Mouse (Mus musculus): ENCODE data around the gene Os9. TPM values are rescaled to one million over a fixed set of nuclear protein-coding genes. Genes with fewer than 3 reads are reported as not detected.

Gene Os9
- total and polyA plus RNA-seq, 3 experiments: 42.4 to 60.4 TPM; not detected in 1

DNA sequence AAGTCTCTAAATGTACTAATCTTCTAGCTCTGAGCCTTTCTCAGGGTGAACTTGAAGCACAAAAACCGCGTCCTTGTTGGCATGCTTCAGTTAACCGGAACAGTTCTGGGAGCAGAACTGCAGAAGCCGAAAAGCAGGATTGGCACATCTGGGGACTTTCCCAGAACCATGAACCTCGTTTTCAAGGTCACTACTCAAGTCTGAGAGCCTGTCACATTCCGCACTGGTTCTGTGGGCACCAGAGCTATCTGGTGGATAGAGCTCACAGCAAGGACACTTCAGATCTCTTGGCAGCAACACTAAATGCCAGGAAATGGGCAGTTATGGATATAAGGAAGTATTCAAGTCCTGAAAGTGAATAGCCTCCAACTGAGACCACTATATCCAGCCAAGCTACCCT is 26.2 kb upstream of the Os9 start:
- H3K9ac ChIP-seq (ENCODE audit: control insufficient read depth, low read depth, low read length, poor library complexity, severe bottlenecking): no peak overlapping the region
- H3K36me3 ChIP-seq (ENCODE audit: control insufficient read depth in 1 of 2, insufficient read depth in 2 of 2, low read length in 2 of 2): no peaks in the 10 kb centered on the region
- H3K4me3 ChIP-seq (ENCODE audit: control insufficient read depth in 1 of 2, insufficient read depth in 1 of 2, low read depth in 2 of 2, low read length in 2 of 2): no peak overlapping the region
- no peak for DNase-seq (ENCODE audit: low read depth, low spot score)
- H3K9me3 ChIP-seq (replicated peaks; ENCODE audit: insufficient read depth, low read length): no peaks in the 10 kb centered on the region
- H3K27me3 ChIP-seq (ENCODE audit: control insufficient read depth in 1 of 2, insufficient read depth in 2 of 2, low read length in 2 of 2): no peaks in the 10 kb centered on the region
- TF ChIP-seq MAFK (IDR thresholded peaks at IDR 0.05; ENCODE audit: borderline replicate concordance, low read depth, low read length): no peak
- no peak for TF ChIP-seq POLR2A (IDR thresholded peaks at IDR 0.05; ENCODE audit: control insufficient read depth in 1 of 2, insufficient read depth in 1 of 2, low read depth in 1 of 2, low read length in 2 of 2, poor library complexity in 1 of 2)
- TF ChIP-seq SMC3 (IDR thresholded peaks at IDR 0.05; ENCODE audit: low read depth, low read length): no peak
- TF ChIP-seq MXI1 (IDR thresholded peaks at IDR 0.05; ENCODE audit: low read depth, low read length): no peak
- no peak for TF ChIP-seq ELF1 (IDR thresholded peaks at IDR 0.05; ENCODE audit: low read depth, low read length)
- TF ChIP-seq NELFE (IDR thresholded peaks at IDR 0.05; ENCODE audit: low read depth, low read length): no peak
- no peak for TF ChIP-seq UBTF (IDR thresholded peaks at IDR 0.05; ENCODE audit: borderline replicate concordance, insufficient read depth, low read depth, low read length)
- no peak for TF ChIP-seq TBP (IDR thresholded peaks at IDR 0.05; ENCODE audit: low read depth, low read length)
- no peak for TF ChIP-seq ZMIZ1 (IDR thresholded peaks at IDR 0.05; ENCODE audit: low read depth, low read length)
- TF ChIP-seq POLR2AphosphoS5 (IDR thresholded peaks at IDR 0.05; ENCODE audit: borderline replicate concordance, low read depth, low read length): no peak
- TF ChIP-seq SIN3A (IDR thresholded peaks at IDR 0.05; ENCODE audit: low read length): no peak
- no peak for TF ChIP-seq MEF2A (IDR thresholded peaks at IDR 0.05; ENCODE audit: extremely low read depth, insufficient replicate concordance, low read depth, low read length, poor library complexity, severe bottlenecking)
- no peak for TF ChIP-seq POLR2AphosphoS2 (IDR thresholded peaks at IDR 0.05; ENCODE audit: low read length)
- no peaks in the 10 kb centered on the region for H3K4me1 ChIP-seq (ENCODE audit: control insufficient read depth in 1 of 2, insufficient read depth in 2 of 2, low read length in 2 of 2)
- H3K27ac ChIP-seq (ENCODE audit: control insufficient read depth, low read depth, low read length): no peak overlapping the region
- H3K79me2 ChIP-seq (ENCODE audit: control insufficient read depth, insufficient read depth, low read length, poor library complexity): no peaks in the 10 kb centered on the region

DNA sequence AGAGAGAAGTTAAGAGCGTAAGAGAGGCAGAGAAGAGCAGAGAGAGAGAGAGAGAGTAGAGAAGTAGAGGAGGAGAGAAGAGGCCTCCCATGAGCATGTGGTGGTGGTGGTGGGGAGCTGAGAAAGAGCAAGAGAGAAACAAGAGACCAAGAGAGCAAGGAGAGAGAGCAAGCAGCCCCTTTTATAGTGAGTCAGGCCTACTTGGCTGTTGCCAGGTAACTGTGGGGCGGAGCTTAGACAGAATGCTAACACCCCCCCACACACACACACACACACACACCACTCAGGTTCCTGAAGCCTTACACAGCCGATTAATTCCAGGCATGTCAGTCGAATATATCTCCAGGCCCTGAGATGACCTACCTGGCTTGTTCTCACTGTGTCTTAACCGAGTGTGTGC is 24.4 kb upstream of the Os9 start:
- H3K36me3 ChIP-seq (ENCODE audit: control insufficient read depth in 1 of 2, insufficient read depth in 2 of 2, low read length in 2 of 2): no peaks in the 10 kb centered on the region
- TF ChIP-seq CHD2 (IDR thresholded peaks at IDR 0.05; ENCODE audit: low read length): no peak
- TF ChIP-seq CTCF (IDR thresholded peaks at IDR 0.05 in 2 of 3, conservative IDR thresholded peaks at IDR 0.05 in 1 of 3; ENCODE audit: control insufficient read depth in 1 of 3, insufficient read depth in 1 of 3, low read depth in 2 of 3, low read length in 3 of 3, poor library complexity in 1 of 3, severe bottlenecking in 1 of 3): no peak
- no peaks in the 10 kb centered on the region for H3K27me3 ChIP-seq (ENCODE audit: control insufficient read depth in 1 of 2, insufficient read depth in 2 of 2, low read length in 2 of 2)
- no peak overlapping the region for H3K27ac ChIP-seq (ENCODE audit: control insufficient read depth, low read depth, low read length)
- no peaks in the 10 kb centered on the region for H3K4me1 ChIP-seq (ENCODE audit: control insufficient read depth in 1 of 2, insufficient read depth in 2 of 2, low read length in 2 of 2)
- H3K9ac ChIP-seq (ENCODE audit: control insufficient read depth, low read depth, low read length, poor library complexity, severe bottlenecking): no peak overlapping the region
- H3K79me2 ChIP-seq (ENCODE audit: control insufficient read depth, insufficient read depth, low read length, poor library complexity): no peaks in the 10 kb centered on the region
- no peak for DNase-seq (ENCODE audit: low read depth, low spot score)
- H3K4me3 ChIP-seq (ENCODE audit: control insufficient read depth in 1 of 2, insufficient read depth in 1 of 2, low read depth in 2 of 2, low read length in 2 of 2): no peak overlapping the region
- no peaks in the 10 kb centered on the region for H3K9me3 ChIP-seq (replicated peaks; ENCODE audit: insufficient read depth, low read length)

DNA sequence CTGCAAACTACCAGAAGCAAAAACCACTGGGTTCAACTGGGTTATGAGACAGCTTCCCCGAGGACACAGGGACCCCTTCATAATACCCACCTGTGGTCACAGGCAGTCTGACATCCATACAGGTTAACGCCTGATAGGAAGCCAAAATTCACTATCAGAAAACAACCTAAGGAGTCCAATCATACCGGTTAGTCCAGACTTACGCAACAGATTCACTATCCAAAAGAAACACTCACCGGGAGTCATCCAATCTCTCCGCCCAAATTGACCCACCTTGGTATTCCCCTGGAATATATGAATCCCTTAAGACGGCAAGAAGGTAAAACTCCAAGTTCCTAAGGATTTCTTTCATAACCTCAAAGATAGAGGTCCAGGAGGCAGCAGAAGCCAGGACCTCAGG is 23.6 kb upstream of the Os9 start:
- Histone ChIP-seq H3K27me3 (ENCODE audit: control insufficient read depth in 1 of 2, insufficient read depth in 2 of 2, low read length in 2 of 2) (no peaks in the 10 kb centered on the region), H3K4me3 (ENCODE audit: control insufficient read depth in 1 of 2, insufficient read depth in 1 of 2, low read depth in 2 of 2, low read length in 2 of 2) (no peak overlapping the region), H3K27ac (ENCODE audit: control insufficient read depth, low read depth, low read length) (no peak overlapping the region), H3K36me3 (ENCODE audit: control insufficient read depth in 1 of 2, insufficient read depth in 2 of 2, low read length in 2 of 2) (no peaks in the 10 kb centered on the region), H3K9me3 (replicated peaks; ENCODE audit: insufficient read depth, low read length) (no peaks in the 10 kb centered on the region), H3K79me2 (ENCODE audit: control insufficient read depth, insufficient read depth, low read length, poor library complexity) (no peaks in the 10 kb centered on the region), H3K4me1 (ENCODE audit: control insufficient read depth in 1 of 2, insufficient read depth in 2 of 2, low read length in 2 of 2) (no peaks in the 10 kb centered on the region), H3K9ac (ENCODE audit: control insufficient read depth, low read depth, low read length, poor library complexity, severe bottlenecking) (no peak overlapping the region)
- TF ChIP-seq NRF1 (IDR thresholded peaks at IDR 0.05; ENCODE audit: insufficient read depth, low read depth, low read length, poor library complexity, severe bottlenecking) (no peak), UBTF (IDR thresholded peaks at IDR 0.05; ENCODE audit: borderline replicate concordance, insufficient read depth, low read depth, low read length) (no peak), MYB (IDR thresholded peaks at IDR 0.05; ENCODE audit: low read depth, low read length) (no peak), SIN3A (IDR thresholded peaks at IDR 0.05; ENCODE audit: low read length) (no peak), MAZ (IDR thresholded peaks at IDR 0.05; ENCODE audit: low read depth, low read length) (no peak), CHD2 (IDR thresholded peaks at IDR 0.05; ENCODE audit: low read length) (no peak), KAT2A (conservative IDR thresholded peaks at IDR 0.05; ENCODE audit: low read depth, low read length) (no peak), TBP (IDR thresholded peaks at IDR 0.05; ENCODE audit: low read depth, low read length) (no peak), BHLHE40 (IDR thresholded peaks at IDR 0.05; ENCODE audit: borderline replicate concordance, low read depth, low read length) (no peak), CHD1 (IDR thresholded peaks at IDR 0.05; ENCODE audit: low read depth, low read length) (no peak), MXI1 (IDR thresholded peaks at IDR 0.05; ENCODE audit: low read depth, low read length) (no peak), RCOR1 (IDR thresholded peaks at IDR 0.05; ENCODE audit: low read depth, low read length) (no peak), USF1 (IDR thresholded peaks at IDR 0.05; ENCODE audit: low read depth, low read length) (no peak), SMC3 (IDR thresholded peaks at IDR 0.05; ENCODE audit: low read depth, low read length) (no peak), ELF1 (IDR thresholded peaks at IDR 0.05; ENCODE audit: low read depth, low read length) (no peak)
- no peak for DNase-seq (ENCODE audit: low read depth, low spot score)

Measured in MEL (cell line).